Mouse (Mus musculus) hindbrain, postnatal 0 days (tissue): ENCODE data around the gene Gpx4. TPM values are rescaled to one million over a fixed set of nuclear protein-coding genes. Genes with fewer than 3 reads are reported as not detected.

Experiments used
- ATAC-seq: fragments of 200-750 bp; cut with Nextera tagmentation; 2 replicates; pipeline ENCODE4 v1.8.0; 2017; ENCODE audit warnings: mild to moderate bottlenecking, moderate TSS enrichment, moderate library complexity
- DNase-seq: peaks from one replicate; pipeline ENCODE4 v3.0.0-alpha.2; 2015; ENCODE audit warnings: low spot score
- H3K27ac ChIP-seq: fragments of 300-500 bp; sonication (generic); 2 replicates; pipeline ENCODE4 v1.5.1; 2014; ENCODE audit warnings: mild to moderate bottlenecking
- H3K27me3 ChIP-seq: fragments of 300-500 bp; sonication (generic); 2 replicates; pipeline ENCODE4 v1.6.1; 2014; ENCODE audit warnings: low read length, mixed read lengths; ENCODE audit not compliant: insufficient read depth
- H3K36me3 ChIP-seq: fragments of 300-500 bp; sonication (generic); 2 replicates; pipeline ENCODE4 v1.6.1; 2014; ENCODE audit warnings: low read length, mixed read lengths; ENCODE audit not compliant: insufficient read depth
- H3K4me1 ChIP-seq: fragments of 300-500 bp; sonication (generic); 2 replicates; pipeline ENCODE4 v1.6.1; 2014; ENCODE audit warnings: antibody characterized with exemption, low read length, mixed read lengths; ENCODE audit not compliant: insufficient read depth
- H3K4me2 ChIP-seq: fragments of 300-500 bp; sonication (generic); 2 replicates; pipeline ENCODE4 v1.6.1; 2014; ENCODE audit warnings: low read depth, mild to moderate bottlenecking, low read length, moderate library complexity, mixed read lengths
- H3K4me3 ChIP-seq: fragments of 300-500 bp; sonication (generic); 2 replicates; pipeline ENCODE4 v1.5.1; 2014; ENCODE audit warnings: low read length
- H3K9ac ChIP-seq: fragments of 300-500 bp; sonication (generic); replicated peaks from 2 replicates; pipeline ENCODE4 v1.6.1; 2014; ENCODE audit warnings: mild to moderate bottlenecking, low read length, moderate library complexity, mixed read lengths
- H3K9me3 ChIP-seq: fragments of 300-500 bp; sonication (generic); 2 replicates; pipeline ENCODE4 v1.6.1; 2016; ENCODE audit warnings: low read length, mixed read lengths
- CTCF ChIP-seq: IDR thresholded peaks from 2 replicates; pipeline ENCODE4 v1.5.1; 2016; ENCODE audit warnings: antibody characterized with exemption, control low read depth, low read depth
- WGBS: fragments of 180-500 bp; shearing (Covaris S2); extraction: QIAGEN DNeasy Blood & Tissue Kit; methylation state at CpG from one replicate; pipeline ENCODE4 v1.1.7; 2014; 5-methylcytosine and 5-hydroxymethylcytosine counted together
- polyA plus RNA-seq: library from polyadenylated mRNA; unstranded; fragments of >200 nt; fragmentation: Nextera tagmentation; extraction: Ambion mirVana; gene quantifications from 2 replicates; pipeline ENCODE4 v1.2.1, GENCODE M21; 2015
- total RNA-seq: library from RNA; depleted of rRNA; stranded (reverse); fragments of >200 nt; gene quantifications from 2 replicates; pipeline ENCODE4 v1.2.3, GENCODE M21; 2014

The Gpx4 gene
- total and polyA plus RNA-seq, 2 experiments from 2014 or later: 379 to 757 TPM

GRCm38 (mm10) chr10:80011740-80012139 lies 35.2 kb upstream of the Gpx4 start:
- no peak for TF ChIP-seq CTCF
- H3K27me3 ChIP-seq: peaks cover 12% of the 10 kb centered on the region; the same call in 1 of the 2 replicates
- ATAC-seq: no peak

DNA sequence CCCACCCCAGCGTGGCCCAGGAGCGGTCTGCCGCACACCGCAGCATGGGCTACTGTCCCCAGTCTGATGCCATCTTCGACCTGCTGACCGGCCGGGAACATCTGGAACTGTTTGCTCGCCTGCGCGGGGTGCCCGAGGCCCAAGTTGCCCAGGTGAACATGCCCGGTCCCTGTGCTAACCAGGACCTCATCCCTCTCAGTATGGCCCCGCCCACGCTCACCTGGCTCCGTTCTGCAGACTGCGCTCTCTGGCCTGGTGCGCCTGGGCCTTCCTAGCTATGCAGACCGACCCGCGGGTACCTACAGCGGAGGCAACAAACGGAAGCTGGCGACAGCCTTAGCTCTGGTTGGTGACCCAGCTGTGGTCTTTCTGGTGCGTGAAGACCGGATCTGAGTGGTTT lies 33.4 kb upstream of the Gpx4 start:
- Histone ChIP-seq H3K4me1 (no peaks in the 10 kb centered on the region), H3K9me3 (peaks cover 21% of the 10 kb centered on the region), H3K4me2 (no peak overlapping the region), H3K9ac (no peak overlapping the region), H3K36me3 (peaks cover 17% of the 10 kb centered on the region; the same call in 1 of the 2 replicates), H3K4me3 (no peak overlapping the region), H3K27ac (no peak overlapping the region), H3K27me3 (peaks cover 14% of the 10 kb centered on the region)
- 37% methylated on average over 25 of the region's 25 CpGs for WGBS
- ATAC-seq: no peak
- no peak for DNase-seq
- TF ChIP-seq CTCF: no peak

More at GRCm38 (mm10) chr10:80011740-80012139, 35.2 kb upstream of the Gpx4 start:
- DNase-seq: no peak
- 90% methylated on average over 6 of the region's 6 CpGs for WGBS
- Histone ChIP-seq H3K4me3 (no peak overlapping the region), H3K9me3 (peaks cover 21% of the 10 kb centered on the region), H3K4me2 (no peak overlapping the region), H3K9ac (no peak overlapping the region), H3K4me1 (no peaks in the 10 kb centered on the region), H3K36me3 (peaks cover 17% of the 10 kb centered on the region; the same call in 1 of the 2 replicates), H3K27ac (no peak overlapping the region)

DNA sequence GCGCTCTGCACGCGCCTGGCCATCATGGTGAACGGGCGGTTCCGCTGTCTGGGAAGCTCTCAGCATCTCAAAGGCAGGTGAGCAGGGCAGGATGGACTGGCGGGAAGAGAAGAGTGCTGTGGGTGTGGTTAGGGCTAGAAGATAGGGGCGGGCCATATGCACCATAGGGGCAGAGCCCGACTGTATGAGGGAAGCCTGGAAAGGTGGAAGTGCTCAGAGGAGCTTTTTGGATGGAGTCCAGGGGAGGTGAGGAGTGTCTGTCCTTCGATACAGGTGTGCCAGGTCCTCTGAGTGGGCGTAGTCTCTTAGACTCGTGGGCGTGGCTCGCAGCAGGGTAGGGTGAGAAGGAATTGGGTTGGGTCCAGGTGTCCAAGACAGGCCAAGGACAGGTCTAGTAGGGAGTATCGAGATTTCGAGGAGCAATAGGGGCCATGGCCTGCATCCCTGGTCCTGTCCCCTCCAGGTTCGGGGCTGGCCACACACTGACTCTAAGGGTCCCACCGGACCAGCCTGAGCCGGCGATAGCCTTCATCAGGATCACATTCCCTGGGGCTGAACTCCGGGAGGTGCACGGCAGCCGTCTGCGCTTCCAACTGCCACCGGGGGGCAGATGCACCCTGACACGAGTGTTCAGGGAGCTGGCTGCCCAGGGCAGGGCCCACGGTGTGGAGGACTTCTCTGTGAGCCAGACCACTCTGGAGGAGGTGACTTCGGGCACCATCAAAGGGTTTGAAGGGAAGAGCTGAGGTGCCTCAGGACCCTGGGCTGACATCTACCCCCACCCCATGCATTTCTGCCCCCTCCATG lies 32.3 kb upstream of the Gpx4 start:
- ATAC-seq: no peak; the same call in 1 of the 2 replicates

GRCm38 (mm10) chr10:80015583-80015982 lies 31.4 kb upstream of the Gpx4 start:
- 81% methylated on average over 10 of the region's 10 CpGs for WGBS
- H3K9ac ChIP-seq: no peak overlapping the region
- H3K4me1 ChIP-seq: no peaks in the 10 kb centered on the region
- peaks cover 9% of the 10 kb centered on the region; the same call in 1 of the 2 replicates for H3K36me3 ChIP-seq
- DNase-seq (no peak), ATAC-seq (no peak)
- peaks cover 16% of the 10 kb centered on the region for H3K27me3 ChIP-seq
- H3K27ac ChIP-seq: no peak overlapping the region
- H3K4me2 ChIP-seq: no peak overlapping the region
- H3K9me3 ChIP-seq: peaks cover 10% of the 10 kb centered on the region
- H3K4me3 ChIP-seq: no peak overlapping the region
- no peak for TF ChIP-seq CTCF

More for the DNA sequence above, 32.3 kb upstream of the Gpx4 start:
- H3K27ac ChIP-seq: no peak overlapping the region
- H3K4me2 ChIP-seq: no peak overlapping the region
- H3K36me3 ChIP-seq: peaks cover 15% of the 10 kb centered on the region; the same call in 1 of the 2 replicates
- TF ChIP-seq CTCF: peak; percentile 17; the same call in 1 of the 2 replicates
- H3K9ac ChIP-seq: no peak overlapping the region
- peaks cover 16% of the 10 kb centered on the region for H3K27me3 ChIP-seq
- WGBS: 32% methylated on average over 28 of the region's 28 CpGs
- H3K9me3 ChIP-seq: peaks cover 19% of the 10 kb centered on the region
- DNase-seq: no peak
- no peak overlapping the region for H3K4me3 ChIP-seq
- H3K4me1 ChIP-seq: no peaks in the 10 kb centered on the region

GRCm38 (mm10) chr10:80016511-80016910 lies 30.5 kb upstream of the Gpx4 start, which contains the start of gene Arhgap45:
Arhgap45 (plus strand) TSS chr10:80016653.
- ATAC-seq: no peak
- H3K9me3 ChIP-seq: peaks cover under 1% of the 10 kb centered on the region; the same call in 1 of the 2 replicates
- H3K27me3 ChIP-seq: peaks cover 16% of the 10 kb centered on the region
- DNase-seq: no peak
- TF ChIP-seq CTCF: no peak
- H3K4me1 ChIP-seq: no peaks in the 10 kb centered on the region
- peaks cover 3% of the 10 kb centered on the region; the same call in 1 of the 2 replicates for H3K36me3 ChIP-seq
- WGBS: 66% methylated on average over 11 of the region's 11 CpGs
- no peak within 1 kb of the TSS for H3K9ac ChIP-seq
- no peak within 1 kb of the TSS for H3K4me3 ChIP-seq
- H3K4me2 ChIP-seq: no peak within 1 kb of the TSS
- H3K27ac ChIP-seq: no peak within 1 kb of the TSS

GRCm38 (mm10) chr10:80016931-80017330 lies 30.0 kb upstream of the Gpx4 start:
- H3K27ac ChIP-seq: no peak overlapping the region
- WGBS: 90% methylated on average over 10 of the region's 10 CpGs
- no peaks in the 10 kb centered on the region for H3K36me3 ChIP-seq
- peaks cover 16% of the 10 kb centered on the region for H3K27me3 ChIP-seq
- no peak for TF ChIP-seq CTCF
- no peak overlapping the region for H3K4me3 ChIP-seq
- ATAC-seq: no peak
- H3K9ac ChIP-seq: no peak overlapping the region
- no peak overlapping the region for H3K4me2 ChIP-seq
- no peaks in the 10 kb centered on the region for H3K4me1 ChIP-seq
- H3K9me3 ChIP-seq: no peaks in the 10 kb centered on the region
- no peak for DNase-seq

DNA sequence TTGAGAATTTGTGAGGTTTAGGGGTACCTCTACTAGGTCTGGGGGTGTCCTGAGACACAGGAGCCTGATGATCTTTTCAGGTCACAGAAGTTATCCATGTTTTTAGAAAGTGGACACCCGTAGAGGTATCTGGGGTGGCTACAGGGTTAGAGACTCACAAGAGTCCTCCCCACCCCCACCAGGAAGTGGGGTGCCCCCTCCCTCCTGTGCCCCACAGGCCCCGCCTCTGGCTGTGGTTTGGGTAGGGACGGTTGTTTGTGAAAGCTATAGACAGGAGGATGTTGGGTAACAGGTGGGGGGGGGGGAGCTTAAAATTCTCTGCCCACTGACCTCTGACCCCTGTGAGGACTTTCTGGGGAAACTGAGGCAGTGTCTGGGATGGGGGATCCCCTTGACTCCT lies 29.6 kb upstream of the Gpx4 start:
- Histone ChIP-seq H3K36me3 (no peaks in the 10 kb centered on the region), H3K4me1 (no peaks in the 10 kb centered on the region), H3K27ac (no peak overlapping the region), H3K4me3 (no peak overlapping the region), H3K9ac (no peak overlapping the region), H3K4me2 (no peak overlapping the region), H3K9me3 (no peaks in the 10 kb centered on the region), H3K27me3 (peaks cover 16% of the 10 kb centered on the region)
- TF ChIP-seq CTCF: no peak
- 68% methylated on average over 3 of the region's 3 CpGs for WGBS
- ATAC-seq: no peak
- DNase-seq: no peak
